Mouse (Mus musculus) right cerebral cortex, postnatal 14 days (tissue): ENCODE measurements at regions not wholly inside any gene's neighbourhood (a gene's known extent, or its start where the extent isn't known, plus 50 kb on each side); places are given as distances from the start of the nearest gene placed in this dataset.

Experiments
- DNase-seq: peaks from one replicate; pipeline ENCODE4 v3.0.0; 2022

DNA sequence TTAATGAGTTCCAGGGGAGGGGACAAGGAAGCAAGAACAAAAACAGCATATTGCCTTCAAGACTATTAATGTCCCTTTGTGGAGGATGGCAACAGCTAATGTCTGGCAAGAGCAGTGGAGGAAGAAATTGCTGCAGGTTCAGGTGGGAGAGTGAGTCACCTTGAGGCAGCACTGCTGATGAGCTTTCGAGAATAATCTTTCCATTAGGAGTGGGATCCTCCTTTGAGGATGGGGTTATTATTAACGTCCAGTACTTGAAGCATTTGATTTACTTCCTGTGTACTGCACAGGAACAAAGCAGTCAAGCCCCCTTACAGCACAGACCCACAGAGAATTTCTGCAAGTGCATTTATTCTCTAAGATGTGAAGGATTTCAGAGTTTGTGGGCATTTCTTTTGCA is 671.2 kb upstream of the Stxbp6 start:
- no peak for DNase-seq

DNA sequence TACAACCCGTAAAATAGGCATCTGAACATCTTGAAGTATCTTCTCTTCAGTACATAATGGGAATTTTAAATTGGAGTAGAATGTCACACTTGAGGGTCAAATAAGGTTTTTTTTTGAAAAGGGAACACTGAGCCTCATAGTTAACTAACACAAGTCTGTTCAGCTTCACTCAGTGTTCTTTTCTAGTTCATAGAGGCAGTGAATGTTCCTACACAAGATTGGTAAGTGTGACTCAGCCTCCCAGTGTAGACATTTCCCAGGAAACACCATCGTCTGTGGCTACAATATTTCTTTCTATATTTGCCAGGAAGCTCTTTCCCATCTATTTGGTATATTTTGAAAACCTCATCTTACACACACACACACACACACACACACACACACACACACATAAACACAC is 670.1 kb upstream of the Stxbp6 start:
- DNase-seq = no peak

DNA sequence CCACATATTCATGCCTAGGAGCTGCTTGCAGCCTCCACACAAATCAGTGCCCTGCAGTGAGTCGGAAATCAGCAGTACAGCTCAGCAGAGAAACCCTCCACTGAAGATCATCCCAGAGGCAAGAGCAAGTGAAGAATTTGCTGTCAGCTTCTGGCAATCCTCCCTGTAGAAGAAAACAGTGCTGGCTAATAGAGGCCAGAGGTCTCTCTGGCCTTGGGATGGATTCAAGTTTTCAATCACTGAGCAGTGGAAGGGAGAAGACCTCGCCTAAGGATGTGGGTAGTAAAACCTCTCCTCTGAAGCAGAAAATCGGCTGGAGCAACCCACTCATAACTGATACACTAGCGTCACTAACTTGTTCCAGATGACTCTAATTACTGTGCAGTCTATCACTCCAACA is 659.2 kb upstream of the Stxbp6 start:
- no peak for DNase-seq

DNA sequence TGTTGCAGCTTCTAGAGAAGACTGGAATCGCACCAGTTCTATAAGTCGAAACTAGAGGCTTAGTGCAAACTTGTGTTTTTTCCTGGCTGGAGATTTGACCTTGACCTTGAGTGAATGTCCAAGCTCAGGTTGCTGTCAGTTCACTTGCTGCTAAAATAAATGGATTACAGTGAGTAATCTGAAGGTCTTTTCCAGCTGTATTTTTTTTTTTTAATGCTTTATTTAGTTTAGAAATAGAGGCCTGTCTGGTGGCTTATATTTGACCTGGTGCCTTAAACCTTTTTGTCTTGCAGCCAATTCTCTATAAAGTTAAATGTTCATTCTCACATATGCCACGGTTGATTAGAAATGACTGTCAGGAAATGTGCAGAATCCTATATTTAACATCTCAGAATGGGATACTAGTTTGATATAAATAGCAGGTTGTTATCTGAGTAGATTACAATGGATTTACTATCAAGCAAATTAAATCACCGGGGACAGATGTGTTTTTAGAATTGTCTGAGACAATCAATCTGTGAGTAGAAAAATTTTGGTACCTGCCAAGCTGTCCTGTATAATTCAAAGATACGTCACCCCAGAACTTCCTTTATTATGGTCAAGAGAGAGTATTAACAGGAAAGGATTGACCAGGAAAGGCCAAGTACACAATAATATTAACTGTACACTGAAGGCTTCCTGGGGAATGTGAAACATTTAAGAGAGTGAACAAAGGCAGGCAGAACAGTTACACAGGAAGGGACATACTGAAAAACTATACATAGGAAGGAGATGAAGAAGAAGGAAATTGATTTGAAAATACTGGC is 650.3 kb upstream of the Stxbp6 start:
- DNase-seq = no peak

DNA sequence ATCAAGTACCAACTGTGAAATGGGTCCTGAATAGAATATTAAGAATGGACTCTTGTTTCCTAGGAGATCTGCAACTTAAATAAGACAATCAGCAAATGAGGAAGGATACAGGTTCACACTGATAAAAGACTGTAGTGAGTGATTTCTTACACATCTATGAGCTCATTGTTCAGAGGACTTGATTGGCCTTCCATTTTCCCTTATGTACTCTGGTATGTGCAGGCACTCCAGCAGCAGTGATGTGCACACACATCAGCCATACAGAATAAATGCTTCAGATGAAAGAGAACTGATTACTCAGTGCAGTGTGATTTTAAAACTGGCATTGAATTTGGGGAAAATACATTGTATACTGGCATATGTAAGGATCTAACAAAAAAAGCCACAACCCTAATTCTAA is 636.8 kb upstream of the Stxbp6 start:
- DNase-seq = no peak

DNA sequence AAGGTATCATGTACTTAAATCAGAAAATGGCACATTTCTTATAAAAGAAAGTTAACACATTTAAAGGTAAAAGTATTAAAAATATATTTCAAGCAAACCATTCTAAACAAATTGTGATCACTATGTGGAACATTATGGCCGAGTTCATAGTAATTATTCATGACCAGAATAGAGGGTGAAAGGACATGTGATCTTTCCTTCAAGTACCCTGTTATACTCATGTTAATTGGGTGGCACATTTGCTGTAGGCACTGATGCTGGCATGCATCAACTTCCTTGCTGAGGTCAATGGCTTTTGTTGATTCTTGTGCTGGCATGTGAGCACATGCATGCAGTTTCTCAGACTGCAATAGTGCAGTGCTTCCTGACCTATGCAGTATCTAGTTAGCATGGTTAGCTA is 636.3 kb upstream of the Stxbp6 start:
- DNase-seq = no peak

DNA sequence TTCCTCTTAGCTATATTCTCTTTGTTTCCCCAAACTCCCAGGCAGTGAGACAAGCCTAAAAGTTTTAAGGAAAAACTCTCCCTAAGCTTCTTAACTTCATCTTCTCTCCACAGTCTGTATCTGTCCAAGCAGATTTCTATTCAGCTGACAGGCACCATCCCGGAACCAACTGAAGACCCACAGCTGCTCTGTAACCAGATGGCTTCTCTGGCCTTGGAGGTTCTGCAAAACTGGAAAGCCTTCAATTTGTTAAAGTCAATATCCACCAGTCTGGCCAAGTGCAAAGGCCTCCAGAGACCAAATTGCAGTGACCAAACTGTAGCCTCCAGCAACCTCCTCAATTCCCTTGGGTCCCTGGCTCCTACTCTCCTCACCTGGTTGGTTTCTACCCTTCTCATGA is 614.8 kb upstream of the Stxbp6 start:
- DNase-seq = no peak

DNA sequence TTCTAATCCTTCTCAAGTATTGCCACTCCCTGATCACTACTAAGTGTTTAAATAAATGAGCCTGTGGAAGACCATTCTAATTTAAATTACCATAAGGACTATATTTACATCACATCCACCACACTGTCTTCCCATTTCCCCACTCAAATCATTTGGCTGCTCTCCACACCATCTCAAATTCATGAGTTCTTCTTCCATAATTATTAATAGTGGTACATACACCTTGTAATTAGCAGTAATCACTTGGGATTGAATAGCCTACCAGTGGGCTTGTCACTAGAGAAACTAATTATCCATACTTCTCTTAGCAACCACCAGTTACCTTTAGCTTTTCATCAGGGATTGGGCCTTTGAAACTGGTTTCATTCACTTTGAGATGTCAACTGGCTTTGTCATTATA is 612.3 kb upstream of the Stxbp6 start:
- DNase-seq = no peak

DNA sequence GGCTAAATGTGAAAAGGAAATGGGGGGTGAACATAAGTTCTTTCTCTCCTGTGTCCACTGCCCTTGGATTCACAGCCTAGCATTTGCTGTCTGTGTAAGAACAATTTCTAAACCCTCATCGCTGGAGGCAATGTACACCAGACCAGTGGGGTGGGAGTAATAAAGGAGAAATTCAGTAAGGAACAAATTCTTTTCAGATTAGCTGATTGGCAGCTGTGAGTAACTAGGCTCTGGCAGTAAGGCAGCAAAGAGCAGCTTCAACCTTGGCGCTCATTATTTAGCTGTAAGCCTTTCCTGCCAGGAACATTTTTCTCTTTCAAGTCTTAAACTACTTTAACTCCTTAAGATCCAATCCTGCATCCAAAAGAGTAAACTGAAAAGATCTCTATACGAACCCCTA is 597.9 kb upstream of the Stxbp6 start:
- DNase-seq = no peak

DNA sequence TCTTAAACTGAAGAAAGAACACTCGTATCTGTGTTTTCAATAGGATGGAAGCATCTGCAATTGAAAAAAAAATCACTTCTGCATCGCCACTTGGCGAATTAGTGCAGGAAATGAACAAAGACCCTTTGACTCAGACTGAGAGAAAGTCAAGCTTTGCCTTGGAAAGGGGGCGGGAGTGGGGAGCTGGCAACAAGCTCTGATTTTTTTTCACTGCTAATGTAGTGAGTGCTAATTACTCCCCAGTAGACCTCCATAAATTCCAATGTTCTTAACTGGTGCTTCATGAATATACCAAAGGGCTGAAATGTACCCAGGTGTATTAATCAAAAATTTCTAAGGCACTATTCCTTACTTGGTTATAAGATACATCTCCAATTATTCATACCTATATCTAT is 597.0 kb upstream of the Stxbp6 start:
- DNase-seq = no peak

DNA sequence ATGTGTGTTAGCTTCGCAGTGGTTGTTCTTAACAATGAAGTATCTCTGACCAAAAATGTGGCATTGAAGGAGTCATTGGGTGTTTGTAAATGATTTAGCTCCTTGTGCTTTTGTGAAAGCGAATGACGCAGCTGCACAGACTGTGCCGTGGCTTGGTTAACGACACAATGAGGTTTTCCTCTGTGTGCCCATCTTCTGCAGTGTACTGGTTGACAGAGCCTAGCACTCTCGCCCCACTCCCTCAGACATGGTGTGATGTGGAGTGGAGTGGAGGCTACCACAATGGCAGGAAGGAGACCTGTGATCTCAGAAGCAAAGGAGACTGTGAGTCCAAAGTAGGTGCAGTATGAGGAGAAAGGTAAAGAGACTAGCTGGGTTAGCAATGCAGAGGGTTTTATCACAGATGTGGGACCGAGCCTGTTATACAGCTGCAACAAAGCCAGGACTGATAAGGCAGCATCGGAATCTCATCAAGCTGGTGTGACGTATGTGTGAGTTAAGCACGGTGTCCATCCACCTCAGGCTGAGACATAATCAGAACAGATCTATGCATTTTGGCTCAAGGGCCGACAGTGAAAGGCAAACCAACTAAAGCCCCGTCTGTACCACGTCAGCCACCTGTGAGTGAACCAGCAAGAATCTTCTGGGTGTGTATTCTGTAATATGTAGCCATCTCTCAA is 596.5 kb upstream of the Stxbp6 start:
- no peak for DNase-seq

DNA sequence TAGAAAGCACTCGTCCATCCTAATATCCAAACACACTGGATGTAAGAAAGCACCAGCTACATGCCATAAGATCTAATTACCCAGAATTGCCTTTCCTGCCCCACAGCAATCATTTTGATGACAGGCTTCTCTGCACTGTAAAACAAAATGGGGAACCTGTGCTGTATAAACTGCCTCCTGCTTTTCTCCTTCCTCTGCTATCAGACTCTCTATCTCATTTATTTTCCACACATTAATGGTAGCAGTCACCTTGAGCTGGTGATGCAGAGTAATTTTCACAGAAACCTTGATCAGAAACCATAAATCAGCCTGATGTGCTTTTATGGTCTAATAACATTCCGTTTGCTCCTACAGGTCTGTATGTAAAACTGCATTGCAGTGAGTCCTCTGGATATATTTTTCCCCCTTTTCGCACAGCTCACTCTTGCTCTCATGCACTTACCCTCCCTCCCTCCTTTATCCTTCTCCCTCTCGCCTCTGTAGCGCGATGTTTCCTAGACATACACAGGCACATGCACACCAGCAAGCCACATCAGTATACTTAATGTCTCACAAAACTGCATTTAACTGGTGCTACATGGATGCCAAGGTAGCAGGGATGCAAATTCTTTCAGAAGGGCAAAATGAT is 595.9 kb upstream of the Stxbp6 start:
- DNase-seq = no peak

DNA sequence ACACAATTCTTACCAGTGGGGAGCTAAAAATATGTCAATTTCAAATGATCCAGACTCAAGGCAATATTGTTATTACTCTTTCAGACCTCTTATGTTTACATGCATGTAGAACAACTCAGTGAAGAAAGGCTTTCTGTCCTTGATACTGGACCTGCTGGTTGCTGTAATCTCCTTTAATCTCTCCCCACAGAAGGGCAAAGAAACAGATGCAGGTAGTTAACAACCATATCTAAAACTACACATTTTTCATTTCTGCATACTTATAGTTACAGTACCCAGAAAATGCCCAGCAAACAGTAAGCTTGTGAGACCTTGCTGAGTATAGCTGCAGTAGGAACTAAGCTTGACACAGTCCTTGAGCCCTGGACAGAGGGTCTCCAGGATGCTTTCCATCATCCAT is 585.1 kb upstream of the Stxbp6 start:
- no peak for DNase-seq

DNA sequence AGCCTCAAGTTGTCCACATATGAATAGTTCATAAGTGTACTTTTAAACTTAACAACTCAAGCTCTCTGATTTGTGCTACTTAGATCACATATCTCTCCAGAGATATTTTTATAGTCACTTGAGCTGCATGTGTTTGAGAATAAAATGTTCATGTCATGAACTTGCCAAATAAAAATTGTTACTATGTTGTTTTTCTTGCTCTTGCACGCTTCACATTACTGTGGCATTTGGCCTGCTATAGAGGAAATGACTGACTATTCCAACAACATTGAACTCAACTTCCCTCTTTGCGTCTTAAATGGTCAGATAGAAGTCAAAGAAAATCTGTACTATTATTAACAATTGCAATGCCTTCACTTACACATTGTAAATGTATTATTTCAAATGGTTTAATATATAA is 582.1 kb upstream of the Stxbp6 start:
- DNase-seq = no peak

DNA sequence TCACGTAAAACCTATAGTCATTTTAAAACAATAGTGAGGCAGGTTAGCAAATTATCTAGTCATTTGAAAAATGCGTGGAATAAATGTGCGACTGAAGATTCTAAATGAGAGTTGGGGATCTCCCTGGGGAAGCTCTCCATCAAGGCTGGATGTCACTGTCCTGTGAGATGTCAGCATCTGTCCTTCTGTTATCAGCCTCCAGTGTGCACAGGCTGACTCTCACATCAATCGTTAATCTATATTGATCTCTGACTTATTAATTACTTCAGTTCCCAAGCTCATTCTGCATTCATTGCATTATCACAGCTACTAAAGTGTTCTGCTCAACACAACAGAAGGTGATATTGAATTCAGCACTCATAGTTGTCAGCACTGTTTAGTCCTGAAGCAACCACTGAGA is 574.1 kb upstream of the Stxbp6 start:
- DNase-seq = no peak

DNA sequence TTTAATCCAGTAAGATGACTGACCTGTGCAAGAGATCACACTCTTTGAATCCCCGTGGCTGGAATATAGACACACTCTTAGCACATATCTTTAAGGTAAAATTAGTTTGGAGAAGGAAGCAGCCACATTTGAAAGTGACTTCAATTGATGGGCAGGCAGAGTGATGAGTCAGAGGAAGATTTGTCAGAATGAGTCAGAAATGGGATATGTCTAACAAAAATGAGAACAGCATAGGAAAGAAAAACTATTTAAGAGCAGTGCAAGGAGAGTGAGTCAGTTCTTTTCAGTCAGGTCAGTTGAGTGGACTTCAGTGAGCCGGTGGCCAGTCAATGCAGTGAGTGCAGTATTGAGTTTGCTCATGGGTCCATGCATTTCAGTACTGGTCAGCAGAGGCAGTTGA is 569.7 kb upstream of the Stxbp6 start:
- DNase-seq = no peak

DNA sequence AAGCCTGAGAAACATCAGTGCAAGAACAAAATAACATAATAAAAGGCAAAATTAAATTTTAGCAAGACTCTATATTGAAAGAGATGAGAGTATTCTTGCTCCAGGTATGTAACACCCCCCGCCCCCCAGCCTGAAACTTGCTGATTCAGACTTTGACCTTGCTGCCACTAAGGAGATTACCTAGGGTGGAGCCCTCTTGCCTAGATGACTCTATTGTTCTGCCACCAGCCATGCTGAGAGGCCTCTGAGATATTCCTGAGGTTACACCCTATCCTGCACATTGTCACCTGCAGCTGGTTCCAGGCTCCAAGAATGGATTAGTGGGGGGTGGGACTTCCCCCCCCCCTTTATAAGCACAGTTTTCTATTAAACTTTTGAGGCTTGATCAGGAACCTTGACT is 548.3 kb upstream of the Stxbp6 start:
- DNase-seq = no peak

DNA sequence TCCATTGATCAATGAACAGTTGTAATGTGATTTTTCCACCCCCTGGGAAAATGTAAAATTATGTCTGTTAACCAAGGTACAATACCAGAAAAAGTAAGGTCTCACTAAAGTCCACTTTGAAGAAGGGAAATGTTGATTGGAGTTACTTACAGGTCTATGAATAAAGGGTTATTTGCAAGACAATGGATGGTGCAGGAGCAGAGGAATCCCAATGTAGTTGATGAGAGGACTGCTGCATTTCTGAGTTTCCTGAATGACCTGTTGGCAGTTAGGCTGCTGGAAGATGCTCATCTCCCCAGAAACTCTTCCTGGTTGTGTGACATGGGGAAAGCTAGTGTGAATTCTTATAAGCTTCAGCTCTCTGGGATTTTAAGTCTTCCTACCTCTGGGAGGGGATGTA is 545.5 kb upstream of the Stxbp6 start:
- no peak for DNase-seq

DNA sequence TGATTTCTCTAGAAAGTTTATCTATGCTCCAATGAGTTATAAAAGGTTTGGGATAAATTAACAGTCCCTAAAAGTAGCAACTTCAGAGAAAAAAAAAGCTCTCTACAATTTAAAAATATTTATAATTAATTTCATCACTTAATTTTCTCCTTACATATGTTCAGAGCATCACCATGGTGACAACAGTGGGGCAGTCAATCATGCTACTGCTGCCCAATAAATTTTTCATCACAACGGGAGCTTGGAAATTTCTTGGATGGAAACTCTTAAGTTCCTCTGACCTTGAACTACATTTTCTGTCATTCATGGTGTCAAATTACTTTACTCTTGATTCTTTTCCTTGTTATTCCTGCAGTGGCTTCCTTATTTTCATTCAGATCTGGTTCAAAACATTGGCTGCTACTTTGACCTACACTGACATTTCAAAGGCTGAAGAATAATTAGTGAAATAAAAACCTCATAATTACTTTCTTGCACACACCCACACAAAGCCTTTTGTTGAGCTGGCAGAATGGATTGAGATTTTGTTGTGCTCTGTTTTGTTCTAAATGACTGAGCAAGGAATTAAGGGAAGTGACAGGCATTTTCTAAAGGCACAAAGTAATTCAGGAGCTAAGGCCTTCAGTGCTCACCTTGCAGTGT is 540.1 kb upstream of the Stxbp6 start:
- DNase-seq = no peak

DNA sequence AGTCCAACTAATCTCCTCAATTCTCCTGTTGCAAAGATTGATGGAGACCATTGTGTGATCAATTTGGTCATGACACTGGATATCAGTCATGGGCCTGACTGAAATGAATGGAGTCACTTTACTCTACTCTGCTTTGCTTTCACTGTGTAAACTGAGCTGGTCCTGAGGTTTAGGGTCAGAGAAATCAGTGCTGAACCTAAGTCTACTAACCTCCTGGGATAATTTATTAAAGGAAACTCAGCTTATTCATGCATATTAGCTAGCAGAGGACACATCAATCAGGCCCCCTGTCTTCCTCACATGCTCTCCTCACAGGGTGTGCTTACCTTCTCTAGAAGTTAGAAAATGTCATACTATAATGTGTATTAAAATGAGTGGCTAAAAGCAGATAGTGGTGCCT is 539.6 kb upstream of the Stxbp6 start:
- DNase-seq = no peak

DNA sequence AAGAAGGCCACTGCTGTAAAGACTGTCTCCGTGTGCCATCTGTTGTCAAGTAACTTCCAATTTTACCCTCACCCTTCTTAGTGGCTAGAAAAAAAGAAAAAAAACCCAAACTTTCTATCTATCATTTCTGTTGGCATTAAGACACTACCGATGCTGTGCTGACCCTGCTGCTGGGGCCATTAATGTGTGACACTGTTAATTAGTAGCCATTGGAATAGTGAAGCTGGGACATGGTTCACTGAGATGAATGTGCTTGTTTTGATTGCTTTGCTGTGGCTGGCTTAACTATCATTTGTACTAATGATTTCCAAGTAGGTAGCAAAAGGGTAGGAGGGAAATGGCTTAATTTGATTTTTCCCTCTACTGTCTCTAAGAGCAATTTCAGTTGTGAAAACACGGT is 524.9 kb upstream of the Stxbp6 start:
- DNase-seq = no peak

DNA sequence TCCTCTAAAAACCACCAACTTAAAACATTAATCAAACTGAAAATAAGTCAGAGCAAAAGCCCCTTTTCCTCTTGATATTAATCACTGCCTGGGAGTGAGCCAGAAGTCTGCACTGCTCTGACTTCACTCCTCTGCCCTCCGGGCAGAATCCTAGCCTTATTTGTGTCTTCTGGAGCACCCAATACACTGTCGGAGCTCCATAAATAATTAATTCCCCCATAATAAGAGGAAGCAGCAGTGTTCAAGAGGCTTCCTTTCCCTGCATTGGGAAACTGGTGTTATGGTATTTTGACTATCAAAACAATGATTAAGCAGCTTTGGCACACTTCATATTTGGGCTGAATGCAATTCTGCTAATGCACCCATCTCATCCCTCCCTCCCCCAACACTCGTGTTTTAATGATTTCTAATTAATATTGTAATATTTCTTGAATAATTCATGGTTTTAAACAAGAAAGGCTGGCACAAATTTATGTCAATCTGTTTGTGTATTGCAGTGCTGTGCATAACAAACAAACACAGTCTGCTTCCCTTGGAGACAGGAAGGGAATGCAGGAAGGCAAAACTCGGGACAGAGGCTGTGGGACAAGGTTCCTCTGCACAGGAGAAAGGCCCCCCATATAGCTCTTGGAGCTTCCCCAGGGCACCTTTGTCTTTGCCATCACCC is 523.5 kb upstream of the Stxbp6 start:
- no peak for DNase-seq

DNA sequence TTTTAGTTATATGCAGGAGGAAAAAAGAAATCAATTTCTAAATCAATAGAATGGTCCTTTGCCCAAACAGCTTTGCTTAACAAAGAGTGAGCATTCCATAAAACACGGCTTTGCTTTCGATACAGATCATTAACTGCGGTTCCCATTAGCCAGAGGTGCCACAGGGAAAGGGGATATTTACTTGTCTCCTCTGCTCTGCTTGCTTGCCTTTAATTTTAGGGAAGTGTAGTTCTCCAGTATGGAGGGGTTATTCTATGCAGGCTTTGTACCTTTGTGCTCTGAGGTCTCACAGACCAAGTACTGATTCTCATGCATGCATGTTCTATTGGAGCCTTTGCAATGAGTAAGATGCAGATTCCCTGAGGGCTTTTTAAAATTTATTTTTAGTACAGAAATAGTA is 520.2 kb upstream of the Stxbp6 start:
- DNase-seq = no peak
